Mouse (Mus musculus) mesoderm, embryonic 11.5 days (tissue): ENCODE measurements around the gene Gm20696.

ENCODE experiments used
- DNase-seq: peaks from one replicate; pipeline ENCODE4 v3.0.0-alpha.2; 2012; ENCODE audit warnings: low read depth, low spot score

The Gm20696 gene

DNA sequence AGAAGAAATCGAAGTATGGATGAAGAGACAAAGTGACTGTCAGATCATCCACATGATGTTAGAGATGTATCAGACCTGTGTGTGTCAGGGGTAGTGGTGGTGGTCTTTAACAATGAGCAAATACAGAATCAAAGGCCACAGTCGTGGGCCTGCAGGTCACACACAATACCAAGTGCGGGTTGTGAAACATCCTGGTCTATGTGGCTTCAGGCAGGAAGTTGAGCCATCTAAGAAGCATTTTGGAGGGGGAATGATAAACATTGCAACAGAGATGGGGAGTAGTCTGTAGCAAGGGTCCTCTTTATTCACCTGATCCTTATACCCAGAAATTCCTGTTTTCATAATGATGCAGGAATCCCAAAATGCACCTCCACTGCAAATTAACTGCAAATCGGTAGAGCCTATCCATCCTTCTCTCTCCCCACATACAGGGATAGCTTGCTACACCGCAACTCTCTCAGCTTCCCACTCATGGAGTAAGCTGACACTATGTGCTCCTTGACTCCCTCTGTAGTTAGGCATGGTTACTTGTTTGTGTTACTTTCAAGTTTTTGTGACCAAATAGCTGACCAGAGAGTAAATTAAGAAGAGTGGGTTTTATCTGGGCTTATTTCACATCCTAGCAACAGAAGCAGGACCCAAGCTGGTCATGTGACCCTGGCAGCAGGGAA lies 454.8 kb downstream of the Gm20696 start:
- no peak for DNase-seq

DNA sequence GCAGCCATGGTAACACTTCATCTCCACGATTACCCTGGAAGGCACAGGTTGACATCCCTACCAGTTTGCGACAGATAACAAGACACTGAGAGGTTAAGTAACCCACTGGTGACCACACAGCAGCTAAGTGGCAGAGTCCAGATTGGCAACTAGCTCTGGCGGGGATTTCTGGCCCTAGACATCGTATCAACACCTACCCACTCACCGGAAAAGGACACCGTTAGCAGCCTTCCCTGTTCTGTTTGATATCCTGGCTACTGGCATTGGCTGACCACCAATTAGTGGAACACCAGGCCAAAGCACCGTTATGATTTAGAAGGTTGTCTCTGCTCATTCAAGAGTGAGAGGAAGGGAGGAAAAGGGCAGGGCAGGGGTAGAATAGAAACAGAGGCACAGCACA lies 456.4 kb downstream of the Gm20696 start:
- DNase-seq: no peak
